Mouse (Mus musculus): ENCODE measurements around the gene Ube2d3.

DNA sequence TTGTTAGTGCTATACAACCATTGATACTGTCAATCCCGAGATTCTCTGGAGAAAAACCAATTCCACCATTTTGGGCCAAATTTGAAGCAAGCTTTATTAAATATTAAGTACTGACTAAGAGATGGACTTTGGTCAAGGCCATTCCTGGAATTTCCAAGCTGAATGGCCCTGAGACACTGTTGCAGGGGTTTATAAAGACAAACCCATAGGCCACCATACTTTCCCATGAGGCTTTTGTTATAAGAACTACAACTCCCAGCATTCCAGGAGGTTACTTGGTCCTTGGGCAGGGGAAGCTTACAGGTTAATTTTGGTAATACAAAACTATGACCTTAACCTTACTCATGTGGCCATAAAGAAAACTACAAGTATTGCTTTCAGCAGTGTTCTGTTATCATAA, 70.2 kb downstream of the Ube2d3 start:
- TF ChIP-seq EP300 (optimal IDR thresholded peaks at IDR 0.05) (no peak), CTCF (IDR thresholded peaks at IDR 0.05; ENCODE audit: low read depth) (no peak)

Data from stomach, postnatal 0 days (tissue).